Mouse (Mus musculus) adrenal gland, postnatal 14 days (tissue): Measurements from ENCODE around the gene Il27ra. TPM values are rescaled to one million over a fixed set of nuclear protein-coding genes. Genes with fewer than 3 reads are reported as not detected.
"Not testable (repeated sequence)": the region's sequence is repeated elsewhere in the genome, so short reads cannot be mapped to it uniquely, and the experiment has no call there.

ENCODE experiments used
- DNase-seq: peaks from one replicate; pipeline ENCODE4 v3.0.0; 2021; ENCODE audit warnings: mixed read lengths
- total RNA-seq: library from RNA; stranded (reverse); gene quantifications from 2 replicates; pipeline ENCODE4 v1.2.3, GENCODE M21; 2021

The Il27ra gene
- total RNA-seq, 1 experiment from 2014 or later: 2.3 TPM

DNA sequence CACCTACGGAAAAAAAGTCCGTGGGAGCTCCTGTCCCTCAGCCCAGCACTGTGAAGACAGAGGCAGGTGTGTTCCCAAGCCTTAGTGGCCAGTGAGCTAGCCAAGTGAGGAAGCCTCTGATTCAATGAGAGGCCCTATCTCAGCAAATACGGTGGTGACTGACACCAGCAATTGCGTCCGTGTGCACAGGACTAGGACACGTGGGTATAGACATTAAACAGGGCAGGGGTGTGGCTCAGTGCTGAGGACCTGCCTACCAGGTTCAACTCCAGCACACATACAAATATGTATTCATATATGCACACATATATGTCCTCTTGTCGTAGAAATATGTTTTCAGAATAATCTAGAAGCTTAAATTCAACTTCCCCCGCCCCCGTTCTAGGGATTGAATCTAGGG is 22.7 kb downstream of the Il27ra start:
- no peak for DNase-seq

DNA sequence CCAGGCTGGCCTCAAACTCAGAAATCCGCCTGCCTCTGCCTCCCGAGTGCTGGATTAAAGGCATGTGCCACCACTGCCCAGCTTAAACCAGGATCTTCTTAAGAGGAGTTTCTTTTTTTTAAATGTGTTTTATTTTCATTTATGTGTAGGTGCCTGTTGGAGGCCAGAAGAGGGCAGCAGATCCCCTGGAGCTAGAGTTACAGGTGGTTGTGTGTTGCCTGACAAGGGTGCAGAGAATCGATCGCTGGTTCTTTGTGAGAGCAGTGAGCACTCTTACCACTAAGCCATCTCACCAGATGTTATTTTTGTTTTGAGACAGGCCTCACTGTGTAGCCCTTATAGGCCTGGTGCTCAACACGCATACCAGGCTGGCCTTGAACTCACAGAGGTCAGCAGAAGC is 26.6 kb downstream of the Il27ra start:
- DNase-seq: no peak

DNA sequence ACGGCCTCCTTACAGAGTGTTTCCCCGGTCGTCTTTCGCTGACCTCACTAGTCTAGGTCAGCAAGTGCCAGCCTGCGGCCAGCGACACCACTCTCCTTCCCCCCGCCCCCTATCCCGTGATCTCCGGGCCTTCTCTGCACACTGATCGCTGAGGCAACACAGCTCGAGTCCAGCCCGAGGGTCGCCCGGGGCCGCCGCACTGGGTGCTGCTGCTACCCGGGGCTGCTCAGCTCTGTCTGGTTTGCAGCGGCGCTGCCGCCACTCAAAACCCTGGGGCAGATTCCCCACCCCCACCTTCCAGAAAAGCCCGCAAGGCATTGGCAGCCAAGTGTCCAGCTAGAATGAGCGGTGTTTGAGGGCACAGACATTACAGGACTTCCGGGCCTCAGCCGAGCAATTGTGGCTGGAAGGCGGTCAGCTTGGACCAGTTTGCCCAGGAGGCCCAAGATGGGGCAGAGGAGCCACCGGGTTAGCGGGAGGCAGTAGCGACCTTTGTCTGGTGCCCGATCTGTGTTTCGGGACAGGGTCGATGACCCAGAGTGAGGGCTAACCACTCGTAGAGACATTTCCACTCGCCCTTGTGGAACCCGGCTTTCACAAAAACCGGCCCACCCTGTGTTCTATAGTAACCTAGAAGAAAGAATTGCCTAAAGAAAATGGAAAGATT is 29.8 kb downstream of the Il27ra start:
- DNase-seq: peak; percentile 35

DNA sequence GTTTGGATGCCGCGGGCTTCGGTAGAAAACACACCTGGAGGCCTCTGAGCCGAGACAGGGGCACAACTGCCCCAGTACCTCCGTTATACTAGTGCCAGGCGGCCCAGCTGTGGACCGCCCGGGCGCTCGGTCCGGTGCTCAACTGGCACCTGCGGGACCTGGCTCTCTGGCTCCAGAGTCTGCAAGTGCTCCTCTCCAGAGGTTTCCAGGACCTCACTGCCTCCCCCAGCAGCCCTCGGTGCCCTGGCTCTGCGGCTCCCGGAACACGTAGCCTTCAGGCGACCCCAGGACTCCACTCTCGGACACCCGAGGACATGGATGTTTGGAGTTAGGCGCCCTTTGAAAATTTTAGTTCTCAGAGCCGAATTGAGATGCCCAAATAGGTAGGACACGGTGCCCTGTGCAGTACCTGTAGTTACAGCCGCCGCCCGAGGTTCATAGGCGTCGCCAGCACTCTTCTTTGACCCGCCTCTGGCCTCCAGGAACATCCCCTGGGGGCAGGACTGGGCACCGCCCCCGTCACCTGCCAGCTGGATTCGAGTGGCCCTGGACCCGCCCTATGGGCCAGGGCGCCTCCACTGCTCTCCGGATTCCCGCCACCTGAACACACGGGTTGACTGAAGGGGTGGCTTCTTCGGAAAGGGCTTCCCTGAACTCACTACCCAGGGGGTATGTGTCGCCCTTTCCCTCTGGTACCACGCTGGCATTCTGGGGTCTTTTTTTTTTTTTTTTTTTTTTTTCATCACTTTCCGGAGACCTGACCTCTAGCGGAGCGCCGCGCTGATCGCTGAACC is 30.5 kb downstream of the Il27ra start, which contains the start of gene 2210011C24Rik:
Gene 2210011C24Rik, minus strand, starts transcription at position 467 of the 794 bp plus-strand sequence.
- DNase-seq: no peak

DNA sequence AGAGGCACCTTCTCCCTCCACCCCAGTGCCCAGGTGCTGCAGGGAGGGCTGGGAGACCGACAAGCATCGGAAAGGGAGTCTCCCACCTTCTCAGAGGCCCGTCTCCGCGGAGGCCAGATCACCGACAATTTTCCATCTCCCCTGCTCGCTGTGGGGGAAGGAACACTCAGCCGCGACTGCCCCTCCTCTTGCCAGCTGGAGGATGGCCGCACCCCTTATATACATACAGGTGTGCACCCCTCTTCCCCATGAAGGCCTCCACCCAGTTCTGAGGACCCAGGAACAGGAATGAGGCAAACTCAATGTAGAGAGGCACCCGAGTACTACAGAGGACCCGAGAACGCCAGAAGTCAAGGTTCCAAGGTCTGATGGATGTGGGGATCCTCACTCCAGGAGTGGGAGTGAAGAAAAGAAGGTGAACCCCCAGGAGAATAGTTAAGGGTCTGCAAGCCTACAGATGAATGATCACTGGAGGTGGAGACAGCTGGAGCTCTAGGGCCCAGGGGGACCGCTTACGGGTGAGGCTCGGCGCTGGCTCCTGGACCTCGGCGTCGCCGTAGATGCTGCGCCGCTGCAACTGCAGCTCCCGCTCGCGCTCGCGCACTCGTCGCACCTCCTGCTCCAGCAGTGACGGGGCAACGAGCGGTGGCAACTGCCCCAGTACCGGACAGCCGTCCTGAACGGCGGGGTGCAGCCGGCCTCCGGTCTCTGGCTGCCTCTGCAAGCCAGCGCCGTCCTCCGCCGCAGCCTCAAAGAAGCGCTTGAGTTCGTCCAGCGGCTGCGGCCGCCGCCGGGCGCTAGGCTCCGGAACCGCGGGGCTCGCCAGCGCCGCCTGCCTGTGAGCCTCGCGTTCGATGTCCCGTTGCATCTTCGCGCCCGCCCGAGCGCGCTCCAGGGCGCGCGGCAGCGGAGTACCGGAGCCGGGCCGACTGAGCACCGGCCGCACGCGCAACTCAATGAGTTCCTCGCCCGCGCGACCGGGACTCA is 31.5 kb downstream of the Il27ra start:
- DNase-seq: peak; percentile 85

DNA sequence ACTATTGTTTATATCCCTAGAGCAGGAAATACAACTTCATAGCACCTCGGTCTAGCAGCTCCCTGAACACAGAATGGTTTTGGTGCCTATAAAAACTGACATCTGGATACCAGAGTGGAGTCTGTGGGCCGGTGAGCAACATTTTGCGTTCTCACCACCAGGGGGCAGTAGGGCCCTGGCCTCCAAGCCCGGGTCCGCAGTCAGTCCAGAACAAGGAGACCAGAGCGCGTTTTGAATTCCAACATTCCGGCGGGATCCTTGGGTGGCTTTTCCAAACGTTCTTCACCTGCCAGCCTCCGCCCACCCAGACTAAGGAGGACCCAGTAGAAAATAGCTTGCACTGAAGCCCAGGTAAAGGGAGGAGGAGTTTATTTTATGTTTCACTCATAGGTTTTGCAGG is 32.5 kb downstream of the Il27ra start:
- peak; percentile 93 for DNase-seq

DNA sequence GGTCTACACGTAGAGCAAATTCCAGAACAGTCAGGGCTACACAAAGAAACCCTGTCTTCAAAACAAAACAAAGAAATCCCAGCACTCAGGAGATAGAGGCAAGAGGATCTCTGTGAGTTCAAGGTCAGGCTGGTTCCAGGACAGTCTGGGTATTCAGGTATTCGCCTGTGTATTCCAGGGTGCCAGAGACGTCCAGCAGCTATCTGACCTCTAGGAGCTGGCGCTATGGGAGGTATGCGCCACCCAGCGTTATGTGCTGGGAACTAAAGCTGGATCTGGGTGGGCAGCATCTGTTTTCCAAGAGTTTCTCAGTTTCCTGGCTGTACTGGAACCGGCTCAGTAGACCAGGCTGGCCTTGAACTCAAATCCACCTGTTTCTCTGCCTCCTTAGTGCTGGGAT is 34.0 kb downstream of the Il27ra start:
- DNase-seq: no peak

DNA sequence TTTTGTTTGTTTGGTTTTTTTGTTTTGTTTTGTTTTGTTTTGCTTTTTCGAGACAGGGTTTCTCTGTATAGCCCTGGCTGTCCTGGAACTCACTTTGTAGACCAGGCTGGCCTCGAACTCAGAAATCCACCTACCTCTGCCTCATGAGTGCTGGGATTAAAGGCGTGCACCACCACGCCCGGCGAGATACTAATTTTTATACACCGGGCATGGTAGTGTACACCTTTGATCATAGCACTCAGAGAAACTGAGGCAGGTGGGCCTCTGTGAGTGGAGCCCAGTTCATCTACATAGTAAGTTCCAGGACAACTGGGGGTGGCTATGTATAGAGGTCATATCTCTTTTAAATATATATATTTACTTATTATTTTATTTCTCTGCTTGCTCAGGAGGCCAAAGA is 36.9 kb downstream of the Il27ra start:
- not testable (repeated sequence) for DNase-seq

DNA sequence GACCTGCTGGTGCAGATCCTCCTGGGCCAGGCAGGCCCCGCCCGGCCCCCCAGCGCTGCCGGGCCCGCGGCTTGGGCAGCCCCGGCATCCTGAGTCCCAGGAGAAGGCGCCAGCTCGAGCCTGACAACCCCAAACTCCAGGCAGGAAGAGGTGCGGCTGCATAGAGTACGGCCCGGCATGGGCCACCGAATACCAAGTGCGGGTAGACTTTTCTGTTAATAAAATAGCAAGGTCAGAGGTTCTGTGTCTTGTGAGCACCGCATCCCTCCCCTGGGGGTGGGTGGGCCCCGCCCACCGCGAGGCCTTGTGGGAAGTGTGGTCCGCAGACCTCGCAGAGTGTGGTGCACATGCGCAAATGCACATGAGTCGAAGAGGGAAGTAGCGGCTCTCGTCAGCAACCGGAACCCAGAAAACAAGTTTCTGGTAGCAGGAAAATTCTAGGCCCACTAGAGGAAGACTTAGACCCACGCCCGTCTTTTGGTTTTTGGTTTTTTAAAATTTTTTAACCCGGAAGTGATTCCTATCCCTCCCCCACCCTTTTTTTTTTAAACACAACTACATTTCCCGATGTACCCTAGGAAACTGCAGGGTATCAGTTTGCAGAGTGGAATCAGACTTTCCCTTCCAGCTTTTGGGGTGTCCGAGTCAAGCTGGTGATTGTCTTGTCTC is 37.7 kb downstream of the Il27ra start:
- peak; percentile 97 for DNase-seq

DNA sequence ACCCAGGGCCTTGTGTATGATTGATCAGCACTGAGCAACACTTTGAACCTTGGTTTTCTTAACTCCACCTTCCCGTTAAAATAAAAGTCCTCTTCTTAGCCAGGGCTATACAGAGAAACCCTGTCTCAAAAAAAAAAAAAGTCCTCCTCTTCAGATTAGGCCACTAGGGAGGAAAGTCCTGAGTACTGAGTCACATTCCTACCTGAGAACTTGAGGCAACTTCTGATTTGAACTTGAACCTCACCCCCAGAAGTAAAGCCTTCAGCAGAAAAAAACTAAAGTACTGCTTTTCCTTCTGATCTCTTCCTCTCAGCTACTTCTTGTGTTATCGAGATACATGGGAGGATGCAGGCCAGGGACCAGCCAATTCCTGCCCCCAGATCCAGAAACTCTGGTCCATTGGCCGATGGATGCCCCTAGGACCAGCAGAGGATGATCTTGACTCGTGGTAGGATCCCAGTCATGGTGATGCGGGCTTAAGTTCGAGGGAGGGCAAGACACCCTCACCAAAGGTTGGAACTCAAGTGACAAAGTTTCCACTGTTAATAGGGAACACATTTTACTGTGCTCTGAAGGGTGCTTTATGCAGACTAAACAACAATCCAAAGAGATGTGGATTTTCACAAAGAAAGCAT is 38.7 kb downstream of the Il27ra start:
- DNase-seq: no peak

DNA sequence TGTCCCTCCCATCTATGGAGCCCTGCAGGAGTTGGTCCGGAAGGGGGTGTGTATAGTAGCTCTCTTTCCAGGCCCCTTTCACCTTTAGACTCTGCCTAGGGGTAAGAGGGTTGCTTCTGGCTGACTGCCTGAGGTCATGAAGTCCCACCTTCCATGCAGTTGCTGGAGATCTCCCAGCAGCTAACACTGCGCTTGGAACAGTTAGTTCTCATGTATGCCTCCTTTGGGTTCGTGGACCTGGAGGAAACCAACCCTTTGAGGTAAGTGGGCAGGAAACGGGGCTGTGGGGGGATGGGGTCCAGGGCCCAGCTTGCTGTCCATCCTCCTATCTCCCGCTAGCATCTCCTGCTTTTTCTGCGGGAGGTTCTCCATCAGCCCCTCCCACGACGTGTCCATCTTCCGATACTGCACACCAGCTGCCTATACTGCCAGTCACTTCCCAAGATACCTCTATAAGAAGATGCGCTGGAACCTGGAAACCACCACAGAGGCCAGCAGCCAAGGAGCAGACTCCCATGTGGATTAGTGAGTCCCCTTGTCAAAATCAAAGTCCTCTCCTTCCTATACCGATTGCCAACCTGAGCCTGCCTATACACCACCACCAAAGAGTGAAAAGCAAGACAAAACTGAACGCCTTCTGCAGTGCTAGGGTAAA is 39.3 kb downstream of the Il27ra start:
- no peak for DNase-seq

DNA sequence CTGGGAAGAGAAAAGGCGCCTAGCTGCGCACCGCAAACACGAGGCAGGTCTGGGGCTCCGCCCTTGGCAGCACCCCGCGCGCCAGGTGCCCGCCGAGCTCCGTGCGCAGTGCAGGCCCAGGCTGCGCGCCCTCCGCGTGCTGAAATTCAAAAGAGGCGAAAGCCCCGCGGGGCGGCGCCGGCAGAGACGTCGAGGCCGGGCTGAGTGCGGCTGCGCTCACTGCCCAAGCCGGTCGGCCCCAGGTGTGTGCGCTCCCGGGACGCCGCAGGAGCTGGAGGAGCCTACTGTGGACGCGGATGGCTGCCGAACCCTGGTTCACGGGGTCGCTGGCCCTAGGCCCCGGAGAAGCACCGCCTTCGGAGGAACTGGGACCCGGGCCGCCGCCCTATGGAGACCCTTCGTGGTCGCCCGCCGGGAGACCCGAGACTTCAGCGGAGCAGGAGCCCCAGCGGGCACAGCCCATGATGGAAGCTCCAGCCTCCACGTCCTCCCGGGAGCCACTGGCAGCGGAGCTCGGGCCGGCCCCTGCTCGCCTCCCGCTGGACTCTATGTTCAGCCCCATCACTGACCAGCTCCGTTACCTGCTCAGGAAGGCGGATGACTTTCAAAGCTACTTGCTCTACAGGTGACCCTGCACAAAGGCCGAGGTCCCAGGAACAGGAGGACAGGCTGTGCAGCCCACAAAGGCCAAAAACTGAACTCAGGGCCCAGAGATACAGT is 40.9 kb downstream of the Il27ra start, which contains the start of gene 1700067K01Rik:
Gene 1700067K01Rik, plus strand, starts transcription at position 222 of the 720 bp plus-strand sequence.
- DNase-seq: no peak

DNA sequence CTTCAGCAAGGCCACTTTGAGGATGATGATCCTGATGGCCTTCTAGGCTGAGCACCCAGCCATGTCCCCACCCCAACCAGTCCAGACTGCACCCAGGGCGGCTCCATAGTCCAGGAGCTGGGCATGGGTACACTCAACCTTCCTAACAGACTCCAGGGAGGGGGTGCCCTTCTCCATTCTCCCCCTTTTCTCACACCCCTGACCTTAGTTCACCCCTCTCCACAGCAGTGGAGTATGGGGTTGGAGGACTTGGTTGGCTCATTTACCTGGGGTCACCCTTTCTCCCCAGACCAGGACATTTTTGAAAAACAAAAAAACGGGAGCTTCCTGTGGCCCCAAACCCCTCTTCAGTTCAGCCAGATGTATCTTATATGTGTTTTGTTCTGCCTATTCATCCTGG is 42.6 kb downstream of the Il27ra start:
- DNase-seq: no peak

DNA sequence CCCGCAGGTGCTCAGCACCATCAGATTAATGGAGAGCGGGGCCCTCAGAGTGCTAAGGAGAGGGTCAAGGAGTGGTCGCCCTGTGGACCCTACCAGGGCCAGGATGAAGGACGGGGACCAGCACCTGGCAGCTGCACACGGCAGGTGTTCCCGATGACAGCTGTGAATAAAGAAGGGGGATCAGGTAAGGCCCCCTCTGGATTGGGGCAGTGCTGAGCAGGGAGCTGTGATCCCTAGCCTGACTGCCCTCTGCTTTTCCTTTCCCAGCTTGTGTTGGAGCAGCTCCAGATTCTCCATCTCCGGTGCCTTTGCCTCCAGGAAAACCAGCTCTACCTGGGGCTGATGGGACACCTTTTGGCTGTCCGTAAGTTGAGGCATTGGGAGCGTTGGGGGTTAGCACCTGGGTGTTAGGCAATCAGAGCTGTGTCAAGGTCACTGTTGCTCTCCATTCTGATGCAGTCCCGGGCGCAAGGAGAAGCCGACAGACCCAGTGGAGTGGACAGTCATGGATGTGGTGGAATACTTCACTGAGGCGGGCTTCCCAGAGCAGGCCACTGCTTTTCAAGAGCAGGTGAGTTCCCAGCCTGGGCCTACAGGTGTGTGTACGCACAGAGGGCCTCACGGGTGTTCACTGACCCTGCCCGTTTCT is 43.2 kb downstream of the Il27ra start:
- no peak for DNase-seq

DNA sequence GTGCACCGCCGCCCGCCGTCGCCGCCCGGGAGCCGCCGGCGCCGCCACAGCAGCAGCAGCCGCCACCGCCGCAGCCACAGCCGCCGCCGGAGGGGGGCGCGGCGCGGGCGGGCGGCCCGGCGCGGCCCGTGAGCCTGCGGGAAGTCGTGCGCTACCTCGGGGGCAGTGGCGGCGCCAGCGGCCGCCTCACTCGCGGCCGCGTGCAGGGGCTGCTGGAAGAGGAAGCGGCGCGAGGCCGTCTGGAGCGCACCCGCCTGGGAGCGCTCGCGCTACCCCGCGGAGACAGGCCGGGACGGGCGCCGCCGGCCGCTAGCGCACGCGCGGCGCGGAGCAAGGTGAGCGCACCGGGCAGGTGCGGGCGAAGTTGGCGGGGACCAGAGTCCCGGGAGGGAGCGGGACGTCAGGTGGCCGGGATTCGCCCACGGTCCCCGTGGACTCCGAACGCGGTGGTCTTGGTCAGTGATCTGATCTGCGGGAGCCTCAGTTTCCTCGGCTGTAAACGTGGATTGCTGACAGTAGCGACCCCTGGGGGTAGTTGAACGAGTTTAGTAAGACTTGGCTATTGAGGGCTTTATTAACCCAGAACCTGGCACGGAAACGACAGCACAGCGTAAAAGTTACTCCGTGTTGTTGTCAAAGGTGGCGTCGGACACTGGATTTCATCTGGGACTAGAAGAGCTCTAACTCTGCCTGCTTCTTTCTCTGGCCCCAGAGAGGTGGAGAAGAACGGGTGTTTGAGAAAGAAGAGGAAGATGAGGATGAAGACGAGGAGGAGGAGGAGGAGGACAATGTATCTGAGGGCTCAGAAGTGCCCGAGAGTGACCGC is 43.9 kb downstream of the Il27ra start:
- peak; percentile 75 for DNase-seq

DNA sequence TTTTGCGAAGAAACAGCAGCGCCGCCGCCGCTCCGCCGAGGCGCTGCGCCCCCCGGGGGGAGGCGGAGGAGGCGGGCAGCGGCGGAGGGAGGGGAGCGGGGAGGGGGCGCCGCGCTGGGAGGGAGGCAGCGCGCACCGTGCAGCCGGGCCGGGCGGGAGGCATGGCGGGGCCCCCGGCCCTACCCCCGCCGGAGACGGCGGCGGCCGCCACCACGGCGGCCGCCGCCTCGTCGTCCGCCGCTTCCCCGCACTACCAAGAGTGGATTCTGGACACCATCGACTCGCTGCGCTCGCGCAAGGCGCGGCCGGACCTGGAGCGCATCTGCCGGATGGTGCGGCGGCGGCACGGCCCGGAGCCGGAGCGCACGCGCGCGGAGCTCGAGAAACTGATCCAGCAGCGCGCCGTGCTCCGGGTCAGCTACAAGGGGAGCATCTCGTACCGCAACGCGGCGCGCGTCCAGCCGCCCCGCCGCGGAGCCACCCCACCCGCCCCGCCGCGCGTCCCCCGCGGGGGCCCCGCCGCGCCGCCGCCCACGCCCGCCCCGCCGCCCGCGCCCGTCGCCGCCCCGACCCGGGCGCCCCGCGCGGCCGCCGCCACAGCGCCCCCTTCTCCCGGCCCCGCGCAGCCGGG is 44.8 kb downstream of the Il27ra start, which contains the start of gene Samd1:
Gene Samd1, plus strand, starts transcription at position 162 of the 631 bp plus-strand sequence.
- peak; percentile 70 for DNase-seq

DNA sequence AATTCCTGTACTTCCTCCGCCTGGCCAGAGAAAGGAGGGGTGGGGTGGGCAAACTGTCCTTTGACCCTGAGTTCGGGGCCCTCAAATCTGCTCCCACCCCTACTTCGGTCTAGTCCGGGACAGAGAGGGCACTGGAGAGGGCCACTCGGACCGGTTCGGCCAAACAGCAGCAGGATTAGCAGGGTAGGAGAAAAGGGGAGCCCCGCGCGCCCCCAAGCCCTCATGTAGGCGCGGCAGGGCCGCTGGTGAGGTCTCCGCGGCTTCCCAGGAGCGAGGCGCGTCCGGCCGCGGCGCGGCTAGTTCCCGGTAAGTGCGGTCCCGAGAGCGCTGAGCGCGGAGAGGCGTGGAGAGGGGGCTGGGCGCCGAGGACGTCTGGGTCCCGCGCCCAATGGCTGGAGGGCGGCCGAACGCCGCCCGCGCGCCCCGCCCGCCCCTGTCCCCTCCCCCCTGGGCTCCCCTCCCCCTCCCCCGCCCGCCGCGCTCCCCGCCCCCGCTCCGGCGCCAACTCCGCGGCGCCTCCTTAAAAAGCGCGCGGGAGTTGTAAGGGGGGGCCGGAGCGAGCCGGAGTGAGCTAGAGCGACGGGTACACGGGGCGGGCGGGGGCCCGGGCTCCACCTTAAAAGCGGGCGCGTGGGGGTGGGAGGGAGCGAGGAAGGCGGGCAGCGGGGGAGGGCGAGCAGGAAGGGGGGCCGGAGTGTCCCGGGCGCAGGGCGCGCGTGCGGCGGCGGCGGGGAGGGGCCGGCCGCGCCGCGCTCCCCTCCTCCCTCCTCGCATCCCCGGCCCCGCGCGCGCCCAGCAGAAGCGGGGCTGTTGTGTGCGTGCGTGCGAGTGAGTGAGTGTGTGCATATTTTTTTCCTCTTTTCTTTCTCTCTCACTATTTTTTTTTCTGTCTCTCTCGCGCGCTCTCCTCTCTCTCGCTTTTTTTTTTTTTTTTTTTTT is 45.6 kb downstream of the Il27ra start:
- peak; percentile 96 for DNase-seq
